Mouse (Mus musculus) lung, postnatal 25 days (tissue): ENCODE results near the gene Ccr6.

Experiments used
- DNase-seq: peaks from one replicate; pipeline ENCODE4 v3.0.0; 2022; ENCODE audit warnings: low spot score

Ccr6 gene

GRCm38 (mm10) chr17:8233618-8234214 lies 2.1 kb upstream of the Ccr6 start:
- no peak for DNase-seq

DNA sequence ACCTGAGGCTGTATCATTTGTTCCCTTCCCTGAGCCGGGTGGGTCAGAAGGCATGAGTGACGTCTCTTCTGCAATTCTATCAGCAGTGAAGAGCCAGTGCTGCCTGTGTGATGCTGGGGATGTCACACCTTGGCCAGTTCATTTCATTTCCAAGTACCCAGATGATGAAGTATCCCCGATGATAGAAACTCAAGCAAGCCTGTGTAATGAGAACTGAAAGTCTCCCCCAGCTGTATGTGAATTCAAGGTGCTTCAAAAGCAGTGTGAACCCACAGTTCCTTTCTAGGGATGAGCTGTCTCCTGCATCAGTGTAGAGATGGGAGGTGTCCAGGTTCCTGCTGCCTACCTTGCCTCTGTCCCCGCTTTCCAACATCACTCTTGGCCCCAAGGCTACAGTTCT lies 1.3 kb upstream of the Ccr6 start:
- no peak for DNase-seq

- no peak for DNase-seq
These were observed 2.3 kb downstream of the Ccr6 start for GRCm38 (mm10) chr17:8238012-8238710.

DNA sequence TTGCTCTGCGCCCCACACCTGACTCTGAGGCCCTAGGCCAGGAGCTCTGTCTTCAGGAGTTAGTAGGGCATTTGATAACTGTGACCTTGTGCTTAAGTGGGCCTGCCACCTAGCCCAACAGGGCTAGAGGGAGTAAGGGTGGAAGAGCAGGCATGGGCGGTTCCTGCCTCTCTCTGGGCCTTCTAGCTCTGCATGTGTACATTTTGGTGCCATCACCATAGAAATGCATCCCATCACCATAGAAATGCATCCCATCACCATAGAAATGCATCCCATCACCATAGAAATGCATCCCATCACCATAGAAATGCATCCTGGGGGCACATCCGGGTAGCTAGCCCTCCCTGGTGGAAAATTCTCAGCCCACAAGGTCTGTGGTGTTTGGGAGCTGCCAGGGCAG lies 3.7 kb downstream of the Ccr6 start:
- DNase-seq, result no peak

GRCm38 (mm10) chr17:8240517-8240916 lies 4.7 kb downstream of the Ccr6 start:
- no peak for DNase-seq

GRCm38 (mm10) chr17:8241645-8242044 lies 5.8 kb downstream of the Ccr6 start:
- DNase-seq, result no peak

- no peak for DNase-seq
These were observed 6.3 kb downstream of the Ccr6 start for GRCm38 (mm10) chr17:8242186-8242585.

- peak; percentile 54 for DNase-seq
These were observed 8.3 kb downstream of the Ccr6 start for GRCm38 (mm10) chr17:8244124-8244523.

DNA sequence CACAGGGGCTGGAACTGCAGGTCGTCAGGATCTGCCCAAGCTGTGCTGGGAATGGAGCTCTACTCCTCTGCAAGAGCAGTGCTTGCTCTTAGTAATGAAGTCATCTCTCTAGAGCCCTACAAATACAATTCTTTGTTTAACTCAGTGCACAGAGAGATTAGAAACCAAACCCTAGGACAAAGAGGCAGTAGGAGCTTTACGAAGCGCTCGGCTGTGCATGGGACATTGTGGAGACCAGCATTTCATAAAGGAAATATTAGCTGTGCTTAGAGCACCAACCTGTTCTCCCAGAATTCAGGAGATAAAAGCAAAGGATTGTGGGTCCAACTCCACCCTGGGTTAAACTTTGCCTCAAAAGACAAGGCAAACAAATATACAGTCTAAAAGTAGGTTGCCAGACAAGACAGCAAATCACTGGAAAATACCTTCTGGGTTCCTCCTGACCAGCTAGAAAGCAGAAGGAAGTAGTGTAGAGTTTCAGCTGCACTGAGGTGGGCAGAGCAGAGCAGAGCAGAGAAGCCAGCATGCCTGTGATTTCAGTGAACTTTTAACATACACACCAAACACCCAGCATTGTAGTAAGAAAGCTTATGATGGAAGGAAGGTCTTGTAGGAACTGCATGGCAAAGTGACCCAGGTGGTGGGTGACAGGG lies 10.4 kb downstream of the Ccr6 start:
- no peak for DNase-seq

DNA sequence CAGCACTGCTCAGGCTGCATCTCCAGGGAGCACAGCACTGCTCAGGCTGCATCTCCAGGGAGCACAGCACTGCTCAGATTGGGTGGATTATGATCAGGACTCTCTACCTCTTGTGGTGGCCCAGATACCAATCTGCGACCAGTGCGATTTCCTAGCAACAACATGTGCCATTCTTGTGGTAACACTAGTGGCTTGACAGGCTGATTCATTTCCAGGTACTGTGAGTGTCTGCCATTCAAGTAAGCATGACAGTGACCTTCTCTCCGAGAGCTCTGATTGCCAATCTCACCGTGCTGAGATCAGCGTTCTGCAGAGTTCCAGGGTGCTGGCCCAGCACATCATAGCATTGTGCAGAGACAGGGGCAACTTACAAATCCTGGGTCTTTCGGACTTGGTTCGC lies 15.9 kb downstream of the Ccr6 start:
- DNase-seq, result no peak

GRCm38 (mm10) chr17:8254268-8254667 lies 18.4 kb downstream of the Ccr6 start:
- no peak for DNase-seq

GRCm38 (mm10) chr17:8254914-8255313 lies 19.1 kb downstream of the Ccr6 start:
- DNase-seq, result no peak

DNA sequence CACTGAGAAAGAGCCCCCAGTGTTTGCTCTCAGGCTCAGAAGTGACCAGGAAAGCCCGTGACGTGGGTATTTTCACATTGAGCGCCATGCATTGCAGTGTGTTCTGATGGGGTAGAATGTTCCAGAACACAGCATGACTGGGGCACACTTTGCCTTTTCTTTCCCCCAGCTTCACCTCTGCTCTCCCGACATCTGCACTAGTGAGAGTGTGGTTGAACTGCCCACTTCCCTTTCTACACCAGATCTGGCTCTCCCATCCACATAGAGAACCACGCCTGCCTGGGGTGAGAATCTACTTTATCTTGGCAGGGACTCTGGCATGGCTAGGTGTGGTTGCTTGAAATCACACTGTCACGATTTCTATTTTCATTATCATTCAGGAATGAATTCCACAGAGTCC lies 19.7 kb downstream of the Ccr6 start:
- no peak for DNase-seq

DNA sequence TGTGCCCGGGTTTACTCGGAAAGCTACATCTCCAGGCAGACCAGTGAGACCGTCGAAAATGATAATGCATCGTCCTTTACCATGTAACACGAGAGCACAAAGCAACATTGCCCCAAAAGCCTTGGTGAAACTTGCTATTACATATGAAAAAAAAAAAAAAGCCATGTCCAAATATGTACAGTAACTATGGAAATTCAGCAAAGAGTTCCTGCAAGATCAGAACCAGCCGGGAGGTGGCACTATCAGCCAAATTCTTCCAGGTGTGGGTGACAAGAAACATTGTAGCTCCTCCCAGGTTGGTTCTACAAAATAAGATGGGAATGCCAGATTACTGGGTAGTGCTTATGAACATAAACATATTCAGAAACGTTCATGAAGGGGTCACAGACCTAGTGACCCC lies 21.1 kb downstream of the Ccr6 start:
- DNase-seq, result no peak

GRCm38 (mm10) chr17:8264638-8265037 lies 28.8 kb downstream of the Ccr6 start:
- peak; percentile 73 for DNase-seq

- peak; percentile 67 for DNase-seq
These were observed 36.4 kb downstream of the Ccr6 start for GRCm38 (mm10) chr17:8272054-8272749.

DNA sequence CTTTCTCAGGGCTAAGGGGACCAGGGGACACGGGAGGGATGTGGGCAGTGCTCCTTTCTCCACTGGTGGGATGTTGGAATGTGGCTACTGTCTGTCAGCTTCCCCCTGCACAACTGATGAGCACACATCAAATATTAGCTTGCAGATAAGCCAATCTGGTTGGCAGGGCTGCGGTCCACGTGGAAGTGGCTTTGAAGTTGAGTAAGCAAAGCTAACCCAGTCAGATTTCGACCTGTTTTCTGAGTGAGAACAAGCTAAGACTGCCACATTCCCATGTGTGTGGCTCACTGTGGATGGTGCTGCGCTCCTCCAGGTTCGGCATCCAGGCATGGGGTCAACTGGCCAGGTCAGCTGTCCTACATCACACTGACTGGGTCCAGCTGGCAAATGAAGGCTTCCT lies 37.1 kb downstream of the Ccr6 start:
- no peak for DNase-seq

DNA sequence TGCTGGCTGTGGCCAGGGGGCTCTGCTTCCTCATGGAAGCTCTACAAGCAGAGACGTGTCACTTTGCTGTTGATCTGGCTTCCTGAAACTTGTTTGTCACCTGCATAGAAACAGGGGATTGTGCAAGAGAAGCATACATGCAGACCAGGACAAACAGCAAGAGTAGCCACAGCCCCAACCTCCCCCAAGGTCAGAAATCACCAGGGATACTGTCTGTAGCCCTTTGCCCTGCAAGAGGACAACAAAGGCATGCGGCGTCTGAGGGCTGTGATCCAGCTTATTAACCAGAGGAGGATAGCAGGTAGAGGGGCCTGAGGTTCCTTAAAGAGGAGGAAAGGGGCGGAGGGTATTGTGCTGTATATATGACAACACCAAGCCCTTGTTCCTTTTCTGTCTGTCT lies 40.2 kb downstream of the Ccr6 start:
- DNase-seq, result no peak

DNA sequence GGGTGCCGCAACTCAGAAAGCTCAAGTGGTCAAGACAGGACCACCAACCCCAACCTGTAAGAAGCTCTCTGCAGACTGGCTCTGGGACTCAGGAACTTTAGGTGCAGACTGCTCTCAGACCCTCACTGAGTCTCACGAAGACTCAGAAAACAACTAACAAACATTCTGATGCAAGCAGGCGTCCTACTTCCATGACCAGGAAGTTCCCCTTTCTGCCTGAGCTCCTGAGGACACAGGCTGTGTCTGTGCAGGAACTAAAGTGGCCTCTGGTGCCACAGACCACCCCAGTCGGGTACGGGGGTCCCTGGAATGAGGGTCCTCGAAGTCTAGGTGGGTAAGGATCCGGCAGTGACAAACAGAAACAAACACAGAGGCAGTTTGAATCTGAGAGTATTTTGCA lies 40.8 kb downstream of the Ccr6 start:
- DNase-seq, result no peak

- DNase-seq, result no peak
These were observed 41.4 kb downstream of the Ccr6 start for GRCm38 (mm10) chr17:8277266-8277665.

- no peak for DNase-seq
These were observed 42.5 kb downstream of the Ccr6 start for GRCm38 (mm10) chr17:8278356-8278755.

- peak; percentile 89 for DNase-seq
These were observed 47.1 kb downstream of the Ccr6 start, which contains the start of gene Mpc1 for GRCm38 (mm10) chr17:8282821-8283525. Mpc1 (plus strand) TSS chr17:8282904.
